Mouse (Mus musculus): ENCODE measurements around the gene Ddx24.

GRCm38 (mm10) chr12:103404131-103404530, 21.5 kb downstream of the Ddx24 start:
- no peak for TF ChIP-seq CTCF (conservative IDR thresholded peaks at IDR 0.05; ENCODE audit: insufficient read depth, insufficient read length, low read depth, low read length)
- no peak for TF ChIP-seq POLR2A (IDR thresholded peaks at IDR 0.05; ENCODE audit: low read depth, low read length)

Data from kidney, adult 2 months (tissue).